Mouse (Mus musculus): ENCODE results near the gene Itgb2.

- no peak for TF ChIP-seq CTCF (IDR thresholded peaks at IDR 0.05; ENCODE audit: extremely low read depth, insufficient read length, insufficient replicate concordance, low read depth, low read length)
- no peak for TF ChIP-seq POLR2A (IDR thresholded peaks at IDR 0.05; ENCODE audit: low read depth, low read length)
These were observed 1.3 kb downstream of the Itgb2 start for GRCm38 (mm10) chr10:77531026-77532019.
